Mouse (Mus musculus): ENCODE measurements at regions not wholly inside any gene's neighbourhood (a gene's known extent, or its start where the extent isn't known, plus 50 kb on each side); places are given as distances from the start of the nearest gene placed in this dataset.

DNA sequence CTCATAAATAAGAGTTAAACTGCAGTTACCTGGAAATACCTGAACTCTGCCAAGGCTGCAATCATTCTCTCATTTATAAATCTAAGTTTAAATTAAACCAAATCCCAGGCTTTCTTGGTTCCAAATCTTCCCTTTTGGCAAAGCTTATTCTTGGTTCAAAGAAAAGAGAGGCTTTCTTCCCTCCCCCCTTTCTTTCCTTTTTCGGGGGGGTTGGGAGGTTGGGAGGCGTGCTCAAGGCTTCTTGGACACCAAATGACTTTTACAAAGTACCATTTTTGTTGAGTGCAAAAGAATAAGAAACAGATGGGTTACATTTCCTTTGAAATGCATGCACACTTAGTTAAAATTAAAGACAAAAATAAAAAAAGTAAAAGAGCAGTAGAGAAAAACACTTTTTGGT is 105.4 kb upstream of the Mroh9 start:
- Histone ChIP-seq H3K36me3 (ENCODE audit: control insufficient read depth, insufficient read depth, low read length) (no peaks in the 10 kb centered on the region), H3K27ac (ENCODE audit: low read depth, low read length) (no peak overlapping the region)
- no peak for ATAC-seq

DNA sequence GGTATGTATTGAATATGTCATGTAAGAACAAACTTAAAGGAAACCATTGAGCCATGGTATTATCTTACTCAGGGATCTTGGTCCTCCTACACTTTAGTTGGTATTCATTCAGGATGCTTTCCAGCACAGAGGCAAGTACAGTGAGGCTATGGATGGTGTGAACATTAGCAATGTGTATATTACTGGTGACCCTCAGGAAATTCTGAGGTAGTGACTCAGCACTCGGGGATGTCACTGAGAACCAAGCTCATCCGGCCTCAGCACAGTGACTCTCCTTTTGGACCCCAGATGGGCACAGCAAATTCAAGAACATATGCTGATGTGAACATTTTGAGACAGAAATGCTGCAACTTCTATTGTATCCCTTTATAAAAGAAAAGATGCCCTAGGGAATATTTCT is 96.4 kb upstream of the Mroh9 start:
- Histone ChIP-seq H3K27me3 (replicated peaks; ENCODE audit: control insufficient read depth, insufficient read depth, low read length) (no peaks in the 10 kb centered on the region), H3K9me3 (ENCODE audit: control insufficient read depth, low read length) (no peaks in the 10 kb centered on the region)
- ATAC-seq: no peak

More for the DNA sequence above, 105.4 kb upstream of the Mroh9 start:
- Histone ChIP-seq H3K4me3 (ENCODE audit: low read length) (no peak overlapping the region), H3K9ac (ENCODE audit: low read depth, low read length) (no peak overlapping the region), H3K4me1 (ENCODE audit: control insufficient read depth, insufficient read depth, low read depth, low read length) (no peaks in the 10 kb centered on the region), H3K4me2 (ENCODE audit: low read length) (no peak overlapping the region), H3K9me3 (ENCODE audit: control insufficient read depth, low read length) (no peaks in the 10 kb centered on the region), H3K27me3 (replicated peaks; ENCODE audit: control insufficient read depth, insufficient read depth, low read length) (no peaks in the 10 kb centered on the region)
- 74% methylated on average over 2 of the region's 2 CpGs for WGBS

DNA sequence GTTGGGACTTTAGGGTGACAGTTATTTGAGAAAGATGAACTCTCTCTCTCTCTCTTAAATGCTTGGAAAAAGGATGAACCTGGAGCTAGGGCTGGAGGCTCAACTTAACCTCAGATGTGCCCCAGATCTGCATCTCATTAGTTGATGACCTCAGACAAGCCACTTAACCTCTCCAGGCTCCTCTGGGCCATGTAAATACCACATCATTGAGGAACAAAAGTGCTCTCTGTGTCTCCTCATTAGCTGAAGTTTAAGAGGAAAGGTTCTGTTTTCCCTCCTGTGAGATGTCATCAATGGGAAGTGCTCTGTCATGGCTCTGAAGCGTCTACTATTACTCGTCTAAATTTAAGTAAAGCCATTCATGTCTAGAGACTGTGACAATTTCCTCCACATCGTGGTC is 91.5 kb upstream of the Mroh9 start:
- no peaks in the 10 kb centered on the region for H3K4me1 ChIP-seq (ENCODE audit: control insufficient read depth, insufficient read depth, low read depth, low read length)
- H3K27me3 ChIP-seq (replicated peaks; ENCODE audit: control insufficient read depth, insufficient read depth, low read length): no peaks in the 10 kb centered on the region
- H3K27ac ChIP-seq (ENCODE audit: low read depth, low read length): no peak overlapping the region
- no peak overlapping the region for H3K4me2 ChIP-seq (ENCODE audit: low read length)
- H3K36me3 ChIP-seq (ENCODE audit: control insufficient read depth, insufficient read depth, low read length): no peaks in the 10 kb centered on the region
- ATAC-seq: no peak
- 57% methylated on average over 3 of the region's 3 CpGs for WGBS
- no peaks in the 10 kb centered on the region for H3K9me3 ChIP-seq (ENCODE audit: control insufficient read depth, low read length)
- H3K9ac ChIP-seq (ENCODE audit: low read depth, low read length): no peak overlapping the region
- no peak overlapping the region for H3K4me3 ChIP-seq (ENCODE audit: low read length)

More for the DNA sequence above, 96.4 kb upstream of the Mroh9 start:
- H3K27ac ChIP-seq (ENCODE audit: low read depth, low read length): no peak overlapping the region
- no peak overlapping the region for H3K4me2 ChIP-seq (ENCODE audit: low read length)
- no peak overlapping the region for H3K4me3 ChIP-seq (ENCODE audit: low read length)
- no peaks in the 10 kb centered on the region for H3K4me1 ChIP-seq (ENCODE audit: control insufficient read depth, insufficient read depth, low read depth, low read length)
- H3K36me3 ChIP-seq (ENCODE audit: control insufficient read depth, insufficient read depth, low read length): no peaks in the 10 kb centered on the region
- H3K9ac ChIP-seq (ENCODE audit: low read depth, low read length): no peak overlapping the region
- WGBS: 82% methylated on average over 2 of the region's 2 CpGs

DNA sequence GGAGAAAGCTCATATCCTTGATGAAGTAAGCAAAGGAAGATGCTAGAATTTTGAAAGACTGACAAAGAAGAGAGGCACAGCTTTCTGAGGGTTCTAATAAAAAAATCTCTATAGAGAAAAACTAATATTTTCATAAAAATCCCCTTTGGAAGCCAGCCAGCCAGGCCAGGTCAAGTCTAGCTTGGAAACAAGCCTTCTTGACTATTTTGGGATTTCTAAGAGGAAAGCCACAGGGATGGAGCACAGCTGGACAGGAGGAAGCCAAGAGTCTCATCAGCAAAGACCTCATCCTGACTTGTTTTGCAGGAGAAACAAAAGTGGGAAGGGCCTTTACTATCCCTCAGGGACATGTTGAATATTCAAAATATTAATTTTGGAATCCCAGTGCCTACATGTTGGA is 81.6 kb upstream of the Mroh9 start:
- Histone ChIP-seq H3K27me3 (replicated peaks; ENCODE audit: control insufficient read depth, insufficient read depth, low read length) (no peaks in the 10 kb centered on the region), H3K9me3 (ENCODE audit: control insufficient read depth, low read length) (no peaks in the 10 kb centered on the region; the same call in 1 of the 2 replicates)

DNA sequence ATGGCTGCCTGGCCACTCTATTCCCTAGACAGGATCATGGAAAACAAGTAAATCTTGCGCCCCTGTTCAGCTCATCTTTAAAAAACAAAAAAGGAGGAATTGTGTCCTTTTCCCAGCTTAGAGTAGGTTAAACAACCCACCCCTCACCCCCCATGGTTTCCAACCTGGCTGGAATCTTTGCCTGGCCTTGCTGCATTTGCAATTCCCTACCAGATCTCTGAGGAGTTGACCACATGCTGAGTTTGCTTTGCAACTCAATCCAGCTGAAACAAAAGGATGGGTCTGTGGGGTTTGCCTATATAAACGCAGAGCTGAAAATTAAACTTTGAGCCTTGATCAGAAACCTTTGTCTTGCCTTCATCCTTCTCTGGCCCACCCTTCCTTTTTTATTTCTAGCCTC is 78.2 kb upstream of the Mroh9 start:
- H3K27ac ChIP-seq (ENCODE audit: low read depth, low read length): no peak overlapping the region
- no peaks in the 10 kb centered on the region for H3K27me3 ChIP-seq (replicated peaks; ENCODE audit: control insufficient read depth, insufficient read depth, low read length)
- no peaks in the 10 kb centered on the region for H3K36me3 ChIP-seq (ENCODE audit: control insufficient read depth, insufficient read depth, low read length)
- no peaks in the 10 kb centered on the region; the same call in 1 of the 2 replicates for H3K9me3 ChIP-seq (ENCODE audit: control insufficient read depth, low read length)
- no peak for ATAC-seq
- no peak overlapping the region for H3K9ac ChIP-seq (ENCODE audit: low read depth, low read length)
- no peaks in the 10 kb centered on the region for H3K4me1 ChIP-seq (ENCODE audit: control insufficient read depth, insufficient read depth, low read depth, low read length)
- H3K4me3 ChIP-seq (ENCODE audit: low read length): no peak overlapping the region
- H3K4me2 ChIP-seq (ENCODE audit: low read length): no peak overlapping the region
- 21% methylated on average over 2 of the region's 2 CpGs for WGBS

More for the DNA sequence above, 81.6 kb upstream of the Mroh9 start:
- Histone ChIP-seq H3K4me3 (ENCODE audit: low read length) (no peak overlapping the region), H3K9ac (ENCODE audit: low read depth, low read length) (no peak overlapping the region), H3K36me3 (ENCODE audit: control insufficient read depth, insufficient read depth, low read length) (no peaks in the 10 kb centered on the region), H3K4me1 (ENCODE audit: control insufficient read depth, insufficient read depth, low read depth, low read length) (no peaks in the 10 kb centered on the region), H3K4me2 (ENCODE audit: low read length) (no peak overlapping the region), H3K27ac (ENCODE audit: low read depth, low read length) (no peak overlapping the region)
- no peak for ATAC-seq

DNA sequence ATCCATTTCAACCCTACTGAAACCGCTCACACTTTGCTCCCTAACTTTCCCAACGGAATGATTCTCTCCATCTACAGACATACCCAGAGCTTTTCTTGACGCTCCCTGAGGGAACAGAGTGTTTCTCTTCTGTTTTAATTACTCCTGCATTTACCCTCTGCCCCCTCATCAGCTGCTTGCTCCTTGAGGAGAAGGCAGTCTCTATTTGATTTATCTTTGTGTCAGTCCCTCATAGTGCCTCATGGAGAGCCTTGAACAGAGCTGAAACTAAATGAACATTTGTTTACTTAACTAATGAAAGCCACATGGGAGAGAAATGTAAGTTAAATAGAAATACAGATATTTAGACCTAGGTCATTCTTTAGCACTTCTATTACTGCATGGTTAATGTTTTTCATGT is 74.4 kb upstream of the Mroh9 start:
- Histone ChIP-seq H3K4me1 (ENCODE audit: control insufficient read depth, insufficient read depth, low read depth, low read length) (no peaks in the 10 kb centered on the region), H3K9me3 (ENCODE audit: control insufficient read depth, low read length) (no peaks in the 10 kb centered on the region), H3K36me3 (ENCODE audit: control insufficient read depth, insufficient read depth, low read length) (no peaks in the 10 kb centered on the region), H3K9ac (ENCODE audit: low read depth, low read length) (no peak overlapping the region), H3K4me3 (ENCODE audit: low read length) (no peak overlapping the region), H3K27me3 (replicated peaks; ENCODE audit: control insufficient read depth, insufficient read depth, low read length) (no peaks in the 10 kb centered on the region), H3K27ac (ENCODE audit: low read depth, low read length) (no peak overlapping the region), H3K4me2 (ENCODE audit: low read length) (no peak overlapping the region)
- ATAC-seq: no peak
- 78% methylated on average over 3 of the region's 3 CpGs for WGBS

DNA sequence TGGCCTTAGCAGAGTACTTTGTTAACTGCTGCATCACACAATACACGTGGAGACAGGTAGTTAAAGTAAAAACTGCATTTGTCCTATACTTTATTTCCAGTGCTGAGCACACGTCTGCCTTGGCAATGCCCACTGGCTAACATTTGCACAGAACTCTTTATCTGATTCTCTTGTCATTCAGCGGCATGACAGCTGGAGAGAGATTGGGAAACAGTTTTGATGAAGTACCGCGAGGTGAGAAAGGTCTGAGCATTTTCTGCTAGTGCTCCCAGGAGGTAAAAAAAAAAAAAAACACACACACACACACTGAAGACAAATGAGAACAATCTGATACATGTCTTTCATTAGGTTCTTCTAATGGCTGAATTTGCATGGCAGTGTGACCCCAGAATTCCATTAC is 73.0 kb upstream of the Mroh9 start:
- Histone ChIP-seq H3K4me1 (ENCODE audit: control insufficient read depth, insufficient read depth, low read depth, low read length) (no peaks in the 10 kb centered on the region), H3K36me3 (ENCODE audit: control insufficient read depth, insufficient read depth, low read length) (no peaks in the 10 kb centered on the region), H3K9me3 (ENCODE audit: control insufficient read depth, low read length) (no peaks in the 10 kb centered on the region), H3K4me2 (ENCODE audit: low read length) (no peak overlapping the region), H3K4me3 (ENCODE audit: low read length) (no peak overlapping the region), H3K27ac (ENCODE audit: low read depth, low read length) (no peak overlapping the region), H3K9ac (ENCODE audit: low read depth, low read length) (no peak overlapping the region), H3K27me3 (replicated peaks; ENCODE audit: control insufficient read depth, insufficient read depth, low read length) (no peaks in the 10 kb centered on the region)
- WGBS: 71% methylated on average over 5 of the region's 5 CpGs
- ATAC-seq: no peak

DNA sequence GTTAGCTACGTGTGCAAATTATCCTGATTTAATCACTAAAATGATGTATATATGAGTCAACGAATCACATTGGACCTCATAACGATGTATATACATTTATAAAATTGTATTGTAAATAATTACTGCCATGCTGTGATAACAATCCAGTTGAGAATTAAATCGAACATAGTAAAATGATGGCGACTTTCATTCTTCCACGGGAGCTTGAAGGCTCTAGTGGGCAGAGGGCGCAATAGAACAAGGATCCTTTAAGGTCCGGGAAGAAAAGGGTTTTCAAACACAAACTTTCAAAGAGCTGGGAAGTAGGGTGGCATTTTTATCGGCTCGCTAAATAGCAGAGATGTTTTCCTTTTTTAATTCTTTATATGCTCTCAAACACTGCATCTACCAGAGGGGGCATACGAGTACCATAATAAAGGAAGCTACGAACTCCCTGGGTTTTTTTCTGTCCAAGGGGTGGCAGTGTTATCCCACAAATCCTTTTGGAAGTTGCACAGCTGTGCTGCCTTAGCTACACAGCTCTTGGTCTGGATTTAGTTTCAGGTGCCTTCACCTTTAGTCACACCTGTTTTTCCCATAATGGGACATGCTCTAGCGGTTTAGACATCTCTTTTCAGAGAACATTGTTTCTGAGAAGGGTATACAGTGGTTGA is 64.9 kb upstream of the Mroh9 start:
- peak overlapping the region; percentile 57 for H3K4me2 ChIP-seq (ENCODE audit: low read length)
- H3K27me3 ChIP-seq (replicated peaks; ENCODE audit: control insufficient read depth, insufficient read depth, low read length): no peaks in the 10 kb centered on the region
- no peaks in the 10 kb centered on the region for H3K4me1 ChIP-seq (ENCODE audit: control insufficient read depth, insufficient read depth, low read depth, low read length)
- peak overlapping the region; percentile 38 for H3K4me3 ChIP-seq (ENCODE audit: low read length)
- ATAC-seq: peak; percentile 100
- H3K27ac ChIP-seq (ENCODE audit: low read depth, low read length): no peak overlapping the region
- 26% methylated on average over 13 of the region's 13 CpGs for WGBS
- H3K36me3 ChIP-seq (ENCODE audit: control insufficient read depth, insufficient read depth, low read length): no peaks in the 10 kb centered on the region
- no peaks in the 10 kb centered on the region for H3K9me3 ChIP-seq (ENCODE audit: control insufficient read depth, low read length)
- peak overlapping the region; percentile 56; the same call in 1 of the 2 replicates for H3K9ac ChIP-seq (ENCODE audit: low read depth, low read length)

DNA sequence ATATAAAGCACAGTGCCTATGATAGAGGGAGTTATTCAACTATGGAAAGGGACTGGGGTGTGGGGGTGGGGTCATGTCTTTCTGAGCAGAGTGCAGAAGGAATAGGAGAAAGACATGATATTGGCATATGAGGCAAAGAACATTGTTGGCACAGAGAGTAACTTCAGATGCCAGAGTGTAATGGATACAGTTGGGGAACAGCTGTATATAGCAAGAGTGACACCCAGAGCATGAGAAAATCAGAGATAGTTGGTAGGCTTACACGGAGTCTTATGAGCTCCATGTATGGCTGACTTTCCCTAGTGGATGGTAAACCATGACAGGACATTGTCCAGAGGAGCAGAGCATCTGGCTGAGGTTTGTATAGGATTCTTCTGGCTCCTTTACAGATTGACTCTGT is 61.2 kb upstream of the Mroh9 start:
- 67% methylated on average over 1 of the region's 1 CpGs for WGBS
- ATAC-seq: no peak

DNA sequence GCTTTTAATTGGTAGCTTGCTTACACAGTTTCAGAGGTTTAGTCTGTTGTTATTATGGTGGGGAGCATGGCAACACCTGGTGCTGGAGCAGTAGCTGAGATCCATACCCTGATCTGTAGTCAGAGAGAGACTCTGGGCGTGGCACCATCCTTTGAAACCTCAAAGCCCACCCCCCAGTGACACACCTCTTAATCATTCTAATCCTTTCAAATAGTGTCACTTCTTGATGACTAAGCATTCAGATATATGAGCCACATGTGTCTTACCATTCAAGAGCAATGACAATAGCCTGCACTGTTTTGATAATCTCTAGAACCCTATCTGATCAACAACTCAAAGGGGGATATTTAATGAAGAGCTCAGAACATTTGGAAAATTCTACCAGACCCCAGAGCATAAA is 57.6 kb upstream of the Mroh9 start:
- no peak overlapping the region for H3K9ac ChIP-seq (ENCODE audit: low read depth, low read length)
- no peak overlapping the region for H3K4me3 ChIP-seq (ENCODE audit: low read length)
- H3K27me3 ChIP-seq (replicated peaks; ENCODE audit: control insufficient read depth, insufficient read depth, low read length): no peaks in the 10 kb centered on the region
- no peak overlapping the region for H3K4me2 ChIP-seq (ENCODE audit: low read length)
- no peaks in the 10 kb centered on the region for H3K9me3 ChIP-seq (ENCODE audit: control insufficient read depth, low read length)
- H3K36me3 ChIP-seq (ENCODE audit: control insufficient read depth, insufficient read depth, low read length): no peaks in the 10 kb centered on the region
- ATAC-seq: no peak
- H3K27ac ChIP-seq (ENCODE audit: low read depth, low read length): no peak overlapping the region
- WGBS: 79% methylated on average over 1 of the region's 1 CpGs
- no peaks in the 10 kb centered on the region for H3K4me1 ChIP-seq (ENCODE audit: control insufficient read depth, insufficient read depth, low read depth, low read length)

More for the DNA sequence above, 61.2 kb upstream of the Mroh9 start:
- H3K9ac ChIP-seq (ENCODE audit: low read depth, low read length): no peak overlapping the region
- H3K36me3 ChIP-seq (ENCODE audit: control insufficient read depth, insufficient read depth, low read length): no peaks in the 10 kb centered on the region
- no peaks in the 10 kb centered on the region for H3K9me3 ChIP-seq (ENCODE audit: control insufficient read depth, low read length)
- no peaks in the 10 kb centered on the region for H3K27me3 ChIP-seq (replicated peaks; ENCODE audit: control insufficient read depth, insufficient read depth, low read length)
- H3K4me1 ChIP-seq (ENCODE audit: control insufficient read depth, insufficient read depth, low read depth, low read length): no peaks in the 10 kb centered on the region
- H3K27ac ChIP-seq (ENCODE audit: low read depth, low read length): no peak overlapping the region
- H3K4me2 ChIP-seq (ENCODE audit: low read length): no peak overlapping the region
- no peak overlapping the region for H3K4me3 ChIP-seq (ENCODE audit: low read length)
